Mouse (Mus musculus): Measurements from ENCODE around the gene Chl1. TPM values are rescaled to one million over a fixed set of nuclear protein-coding genes. Genes with fewer than 3 reads are reported as not detected.

The Chl1 gene
- polyA plus RNA-seq (2015; fragmentation: Nextera tagmentation; extraction: Ambion mirVana) = 121 and 127 TPM in 2 replicates

GRCm38 (mm10) chr6:103510392-103511289, at the start of gene Chl1:
Gene Chl1 (plus strand): TSS chr6:103510586.
- peaks cover 22% of the 10 kb centered on the region; the same call in 1 of the 2 replicates for H3K4me1 ChIP-seq (replicated peaks)
- ATAC-seq (ENCODE audit: low FRiP score, low read depth) = peak; percentile 68
- no peaks in the 10 kb centered on the region for H3K36me3 ChIP-seq
- peak within 1 kb of the TSS; percentile 71 for H3K9ac ChIP-seq
- H3K4me2 ChIP-seq = peak within 1 kb of the TSS; percentile 64
- no peaks in the 10 kb centered on the region for H3K9me3 ChIP-seq
- H3K27ac ChIP-seq (replicated peaks) = peak within 1 kb of the TSS; percentile 88
- 2% methylated on average over 25 of the region's 25 CpGs for WGBS
- H3K4me3 ChIP-seq = peak within 1 kb of the TSS; percentile 50
- H3K27me3 ChIP-seq = no peaks in the 10 kb centered on the region

GRCm38 (mm10) chr6:103465479-103466080, 44.8 kb upstream of the Chl1 start:
- Histone ChIP-seq H3K4me1 (replicated peaks) (no peaks in the 10 kb centered on the region), H3K9ac (no peak overlapping the region), H3K36me3 (no peaks in the 10 kb centered on the region), H3K9me3 (no peaks in the 10 kb centered on the region), H3K4me3 (no peak overlapping the region), H3K27ac (replicated peaks) (no peak overlapping the region), H3K27me3 (no peaks in the 10 kb centered on the region), H3K4me2 (no peak overlapping the region)
- 72% methylated on average over 5 of the region's 5 CpGs for WGBS
- no peak for ATAC-seq (ENCODE audit: low FRiP score, low read depth)

GRCm38 (mm10) chr6:103473316-103473715, 37.1 kb upstream of the Chl1 start:
- ATAC-seq (ENCODE audit: low FRiP score, low read depth) = no peak
- Histone ChIP-seq H3K9me3 (no peaks in the 10 kb centered on the region), H3K27me3 (no peaks in the 10 kb centered on the region), H3K4me1 (replicated peaks) (no peaks in the 10 kb centered on the region), H3K4me2 (no peak overlapping the region), H3K4me3 (no peak overlapping the region), H3K36me3 (no peaks in the 10 kb centered on the region), H3K9ac (no peak overlapping the region), H3K27ac (replicated peaks) (no peak overlapping the region)
- WGBS = 54% methylated on average over 5 of the region's 5 CpGs

GRCm38 (mm10) chr6:103487199-103487598, 23.2 kb upstream of the Chl1 start:
- H3K36me3 ChIP-seq = no peaks in the 10 kb centered on the region
- no peak overlapping the region for H3K9ac ChIP-seq
- no peaks in the 10 kb centered on the region for H3K4me1 ChIP-seq (replicated peaks)
- H3K9me3 ChIP-seq = no peaks in the 10 kb centered on the region
- no peak overlapping the region for H3K27ac ChIP-seq (replicated peaks)
- ATAC-seq (ENCODE audit: low FRiP score, low read depth) = no peak
- H3K4me3 ChIP-seq = no peak overlapping the region
- WGBS = 72% methylated on average over 1 of the region's 1 CpGs
- no peaks in the 10 kb centered on the region for H3K27me3 ChIP-seq
- no peak overlapping the region for H3K4me2 ChIP-seq

GRCm38 (mm10) chr6:103498404-103498803, 12.0 kb upstream of the Chl1 start:
- no peaks in the 10 kb centered on the region for H3K4me1 ChIP-seq (replicated peaks)
- H3K27ac ChIP-seq (replicated peaks) = no peak overlapping the region
- ATAC-seq (ENCODE audit: low FRiP score, low read depth) = no peak
- no peaks in the 10 kb centered on the region for H3K9me3 ChIP-seq
- H3K9ac ChIP-seq = no peak overlapping the region
- no peaks in the 10 kb centered on the region for H3K36me3 ChIP-seq
- H3K27me3 ChIP-seq = no peaks in the 10 kb centered on the region
- H3K4me3 ChIP-seq = no peak overlapping the region
- WGBS = 39% methylated on average over 4 of the region's 4 CpGs
- no peak overlapping the region for H3K4me2 ChIP-seq

GRCm38 (mm10) chr6:103504065-103504464, 6.3 kb upstream of the Chl1 start:
- Histone ChIP-seq H3K9me3 (no peaks in the 10 kb centered on the region), H3K27me3 (no peaks in the 10 kb centered on the region), H3K9ac (no peak overlapping the region), H3K27ac (replicated peaks) (no peak overlapping the region), H3K36me3 (no peaks in the 10 kb centered on the region), H3K4me3 (no peak overlapping the region), H3K4me1 (replicated peaks) (0 out of 2 replicates have a peak, but pooled peaks cover 4% of the 10 kb centered on the region), H3K4me2 (no peak overlapping the region)
- 62% methylated on average over 3 of the region's 3 CpGs for WGBS
- ATAC-seq (ENCODE audit: low FRiP score, low read depth) = no peak

- no peaks in the 10 kb centered on the region for H3K9me3 ChIP-seq
- no peaks in the 10 kb centered on the region for H3K36me3 ChIP-seq
- 0 out of 2 replicates have a peak overlapping the region, but pooled peaks have one; percentile 42 for H3K27ac ChIP-seq (replicated peaks)
- H3K4me3 ChIP-seq = no peak overlapping the region
- no peak for ATAC-seq (ENCODE audit: low FRiP score, low read depth)
- 61% methylated on average over 3 of the region's 3 CpGs for WGBS
- no peak overlapping the region for H3K4me2 ChIP-seq
- no peak overlapping the region for H3K9ac ChIP-seq
- peaks cover 12% of the 10 kb centered on the region; the same call in 1 of the 2 replicates for H3K4me1 ChIP-seq (replicated peaks)
- no peaks in the 10 kb centered on the region for H3K27me3 ChIP-seq
These were observed 2.4 kb upstream of the Chl1 start for GRCm38 (mm10) chr6:103507751-103508575.

- H3K9ac ChIP-seq = no peak overlapping the region
- no peaks in the 10 kb centered on the region for H3K9me3 ChIP-seq
- 41% methylated on average over 4 of the region's 4 CpGs for WGBS
- no peak for ATAC-seq (ENCODE audit: low FRiP score, low read depth)
- no peak overlapping the region; the same call in 1 of the 2 replicates for H3K4me3 ChIP-seq
- H3K27ac ChIP-seq (replicated peaks) = peak overlapping the region; percentile 88
- peaks cover 17% of the 10 kb centered on the region; the same call in 1 of the 2 replicates for H3K4me1 ChIP-seq (replicated peaks)
- no peaks in the 10 kb centered on the region for H3K36me3 ChIP-seq
- peak overlapping the region; percentile 64 for H3K4me2 ChIP-seq
- H3K27me3 ChIP-seq = no peaks in the 10 kb centered on the region
These were observed 790 bp upstream of the Chl1 start for GRCm38 (mm10) chr6:103509596-103509995.

GRCm38 (mm10) chr6:103511290-103511971, 1.0 kb downstream of the Chl1 start:
- Histone ChIP-seq H3K4me3 (peak overlapping the region; percentile 50), H3K4me1 (replicated peaks) (peaks cover 29% of the 10 kb centered on the region; the same call in 1 of the 2 replicates), H3K27me3 (no peaks in the 10 kb centered on the region), H3K36me3 (no peaks in the 10 kb centered on the region), H3K27ac (replicated peaks) (peak overlapping the region; percentile 88), H3K4me2 (peak overlapping the region; percentile 64), H3K9ac (peak overlapping the region; percentile 71), H3K9me3 (no peaks in the 10 kb centered on the region)
- ATAC-seq (ENCODE audit: low FRiP score, low read depth) = peak; percentile 43
- 4% methylated on average over 18 of the region's 18 CpGs for WGBS

- WGBS = under 1% methylated on average over 29 of the region's 29 CpGs
These were observed 1.7 kb downstream of the Chl1 start for GRCm38 (mm10) chr6:103511972-103512565.

GRCm38 (mm10) chr6:103512911-103513321, 2.5 kb downstream of the Chl1 start:
- ATAC-seq (ENCODE audit: low FRiP score, low read depth) = no peak
- peak overlapping the region; percentile 64 for H3K4me2 ChIP-seq
- peak overlapping the region; percentile 50 for H3K4me3 ChIP-seq
- H3K4me1 ChIP-seq (replicated peaks) = peaks cover 30% of the 10 kb centered on the region; the same call in 1 of the 2 replicates
- H3K9ac ChIP-seq = peak overlapping the region; percentile 71
- H3K27ac ChIP-seq (replicated peaks) = peak overlapping the region; percentile 88
- no peaks in the 10 kb centered on the region for H3K27me3 ChIP-seq
- 33% methylated on average over 6 of the region's 6 CpGs for WGBS
- no peaks in the 10 kb centered on the region for H3K9me3 ChIP-seq
- no peaks in the 10 kb centered on the region for H3K36me3 ChIP-seq

More at GRCm38 (mm10) chr6:103511972-103512565, 1.7 kb downstream of the Chl1 start:
- peaks cover 30% of the 10 kb centered on the region; the same call in 1 of the 2 replicates for H3K4me1 ChIP-seq (replicated peaks)
- H3K4me3 ChIP-seq = peak overlapping the region; percentile 50
- ATAC-seq (ENCODE audit: low FRiP score, low read depth) = peak; percentile 89
- peak overlapping the region; percentile 88 for H3K27ac ChIP-seq (replicated peaks)
- H3K4me2 ChIP-seq = peak overlapping the region; percentile 64
- no peaks in the 10 kb centered on the region for H3K9me3 ChIP-seq
- peak overlapping the region; percentile 71 for H3K9ac ChIP-seq
- no peaks in the 10 kb centered on the region for H3K27me3 ChIP-seq
- no peaks in the 10 kb centered on the region for H3K36me3 ChIP-seq

Measured in hindbrain, embryonic 15.5 days (tissue).